Mouse (Mus musculus) CH12.LX (cell line): ENCODE data around the gene Naa25. TPM values are rescaled to one million over a fixed set of nuclear protein-coding genes. Genes with fewer than 3 reads are reported as not detected.

Source experiments
- DNase-seq: peaks from one replicate; pipeline ENCODE4 v3.0.0-alpha.2; 2013; ENCODE audit errors: extremely low read depth
- H3K27ac ChIP-seq: 2 replicates; pipeline ENCODE4 v1.5.1; 2012; ENCODE audit warnings: low read depth, mild to moderate bottlenecking, control low read depth, moderate library complexity; ENCODE audit not compliant: insufficient read depth
- H3K27me3 ChIP-seq: replicated peaks from 2 replicates; pipeline ENCODE3; 2012; ENCODE audit warnings: inconsistent platforms
- H3K36me3 ChIP-seq, 2 experiments: replicated peaks in 1 of 2; 2 replicates each; pipeline versions ENCODE3 to v1.6.1; 2012; ENCODE audit warnings: inconsistent platforms in 1 of 2, low read length in 1 of 2, mild to moderate bottlenecking in 1 of 2, mixed read lengths in 1 of 2, moderate library complexity in 1 of 2; ENCODE audit not compliant: control insufficient read depth in 1 of 2, insufficient read depth in 1 of 2
- H3K4me1 ChIP-seq, 2 experiments: 2 replicates each; pipeline ENCODE4 v1.6.1; 2012; ENCODE audit warnings: inconsistent platforms in 1 of 2, moderate library complexity in 1 of 2; ENCODE audit not compliant: insufficient read depth in 2 of 2, control insufficient read depth in 1 of 2
- H3K4me2 ChIP-seq: 2 replicates; pipeline ENCODE4 v1.6.1; 2012; ENCODE audit warnings: low read depth, mild to moderate bottlenecking, control low read depth; ENCODE audit not compliant: poor library complexity, insufficient read depth, severe bottlenecking
- H3K4me3 ChIP-seq, 3 experiments: fragments of 150-350 bp in 1 of 3; sonication (generic) in 1 of 3; replicated peaks in 1 of 3; 2 replicates each; pipeline versions ENCODE3 to v1.5.1; 2011 to 2012; ENCODE audit warnings: low read depth in 2 of 3, low read length in 2 of 3, mild to moderate bottlenecking in 2 of 3, moderate library complexity in 2 of 3, control low read depth in 1 of 3, improper control_type of control experiment in 1 of 3, inconsistent platforms in 1 of 3, mixed read lengths in 1 of 3; ENCODE audit not compliant: poor library complexity in 1 of 3
- H3K79me2 ChIP-seq: replicated peaks from 2 replicates; pipeline ENCODE4 v1.6.1; 2012; ENCODE audit warnings: mild to moderate bottlenecking, moderate library complexity; ENCODE audit not compliant: control insufficient read depth, poor library complexity, insufficient read depth, severe bottlenecking; ENCODE audit errors: extremely low read depth
- H3K9ac ChIP-seq: 2 replicates; pipeline ENCODE4 v1.6.1; 2012; ENCODE audit warnings: low read depth, mild to moderate bottlenecking, control low read depth, moderate library complexity; ENCODE audit not compliant: insufficient read depth
- H3K9me3 ChIP-seq: replicated peaks from 2 replicates; pipeline ENCODE3; 2012; ENCODE audit warnings: low read length, inconsistent platforms, mixed read lengths
- BHLHE40 ChIP-seq: IDR thresholded peaks from 2 replicates; pipeline ENCODE4 v1.6.1; 2011; ENCODE audit warnings: mild to moderate bottlenecking, low read depth, low read length, improper control_type of control experiment
- CHD1 ChIP-seq: IDR thresholded peaks from 2 replicates; pipeline ENCODE4 v1.6.1; 2012; ENCODE audit warnings: low read depth, low read length, improper control_type of control experiment, inconsistent platforms
- CHD2 ChIP-seq: IDR thresholded peaks from 2 replicates; pipeline ENCODE4 v1.6.1; 2011; ENCODE audit warnings: low read length, improper control_type of control experiment
- ELF1 ChIP-seq: IDR thresholded peaks from 2 replicates; pipeline ENCODE4 v1.6.1; 2014; ENCODE audit warnings: low read depth, mild to moderate bottlenecking, inconsistent platforms, low read length, improper control_type of control experiment
- EP300 ChIP-seq: IDR thresholded peaks from 2 replicates; pipeline ENCODE4 v1.6.1; 2011; ENCODE audit warnings: low read length, improper control_type of control experiment
- ETS1 ChIP-seq: conservative IDR thresholded peaks from 2 replicates; pipeline ENCODE4 v1.6.1; 2012; ENCODE audit warnings: low read depth, mild to moderate bottlenecking, inconsistent platforms, low read length, improper control_type of control experiment, moderate library complexity
- HCFC1 ChIP-seq: IDR thresholded peaks from 2 replicates; pipeline ENCODE4 v1.6.1; 2012; ENCODE audit warnings: low read depth, mild to moderate bottlenecking, inconsistent platforms, low read length, improper control_type of control experiment
- IRF4 ChIP-seq: IDR thresholded peaks from 2 replicates; pipeline ENCODE4 v1.6.1; 2014; ENCODE audit warnings: low read depth, mild to moderate bottlenecking, inconsistent platforms, low read length, improper control_type of control experiment
- JUN ChIP-seq: IDR thresholded peaks from 2 replicates; pipeline ENCODE4 v1.6.1; 2011; ENCODE audit warnings: low read depth, mild to moderate bottlenecking, low read length, improper control_type of control experiment, moderate library complexity; ENCODE audit not compliant: insufficient read depth
- JUND ChIP-seq: conservative IDR thresholded peaks from 2 replicates; pipeline ENCODE4 v1.6.1; 2011; ENCODE audit warnings: low read depth, low read length, improper control_type of control experiment
- KAT2A ChIP-seq: IDR thresholded peaks from 2 replicates; pipeline ENCODE4 v1.6.1; 2012; ENCODE audit warnings: low read length, improper control_type of control experiment, inconsistent platforms; ENCODE audit not compliant: insufficient replicate concordance
- MAFK ChIP-seq: IDR thresholded peaks from 2 replicates; pipeline ENCODE4 v1.6.1; 2011; ENCODE audit warnings: low read length, improper control_type of control experiment; ENCODE audit not compliant: insufficient replicate concordance
- MAX ChIP-seq: IDR thresholded peaks from 2 replicates; pipeline ENCODE4 v1.6.1; 2011; ENCODE audit warnings: low read length, improper control_type of control experiment
- MAZ ChIP-seq: IDR thresholded peaks from 2 replicates; pipeline ENCODE4 v1.6.1; 2012; ENCODE audit warnings: low read depth, mild to moderate bottlenecking, inconsistent platforms, low read length, improper control_type of control experiment, moderate library complexity
- MEF2A ChIP-seq: IDR thresholded peaks from 2 replicates; pipeline ENCODE4 v1.6.1; 2014; ENCODE audit warnings: low read depth, mild to moderate bottlenecking, inconsistent platforms, low read length, improper control_type of control experiment, borderline replicate concordance
- MXI1 ChIP-seq: IDR thresholded peaks from 2 replicates; pipeline ENCODE4 v1.6.1; 2011; ENCODE audit warnings: mild to moderate bottlenecking, low read depth, low read length, improper control_type of control experiment
- MYC ChIP-seq: IDR thresholded peaks from 2 replicates; pipeline ENCODE4 v1.6.1; 2011; ENCODE audit warnings: low read depth, mild to moderate bottlenecking, improper control_type of control experiment, low read length
- NRF1 ChIP-seq: IDR thresholded peaks from 2 replicates; pipeline ENCODE4 v1.6.1; 2014; ENCODE audit warnings: low read depth, mild to moderate bottlenecking, inconsistent platforms, low read length, improper control_type of control experiment, moderate library complexity
- PAX5 ChIP-seq: IDR thresholded peaks from 2 replicates; pipeline ENCODE4 v1.6.1; 2012; ENCODE audit warnings: low read length, inconsistent platforms, mixed read lengths
- POLR2A ChIP-seq: IDR thresholded peaks from 2 replicates; pipeline ENCODE4 v1.6.1; 2011; ENCODE audit warnings: low read depth, mild to moderate bottlenecking, improper control_type of control experiment, low read length
- POLR2AphosphoS2 ChIP-seq: IDR thresholded peaks from 2 replicates; pipeline ENCODE4 v1.6.1; 2011; ENCODE audit warnings: low read depth, low read length, improper control_type of control experiment
- RCOR1 ChIP-seq: conservative IDR thresholded peaks from 2 replicates; pipeline ENCODE4 v1.6.1; 2012; ENCODE audit warnings: low read depth, mild to moderate bottlenecking, inconsistent platforms, low read length, improper control_type of control experiment
- SIN3A ChIP-seq: IDR thresholded peaks from 2 replicates; pipeline ENCODE4 v1.6.1; 2012; ENCODE audit warnings: low read length, improper control_type of control experiment, inconsistent platforms
- TBP ChIP-seq: conservative IDR thresholded peaks from 2 replicates; pipeline ENCODE4 v1.6.1; 2011; ENCODE audit warnings: low read depth, low read length, improper control_type of control experiment
- TCF12 ChIP-seq: IDR thresholded peaks from 2 replicates; pipeline ENCODE4 v1.6.1; 2014; ENCODE audit warnings: low read depth, mild to moderate bottlenecking, inconsistent platforms, low read length, improper control_type of control experiment
- UBTF ChIP-seq: IDR thresholded peaks from 2 replicates; pipeline ENCODE4 v1.6.1; 2012; ENCODE audit warnings: low read depth, mild to moderate bottlenecking, inconsistent platforms, low read length, improper control_type of control experiment, moderate library complexity
- ZNF384 ChIP-seq: IDR thresholded peaks from 2 replicates; pipeline ENCODE4 v1.6.1; 2012; ENCODE audit warnings: low read depth, low read length, improper control_type of control experiment, inconsistent platforms
- dilution Hi-C: fragments of 300-500 bp; cut with MboI; formaldehyde crosslinking; loops from 2 replicates; pipeline ENCODE4 v1.14.3; 2020; ENCODE audit warnings: low sequenced_read_pairs; ENCODE audit not compliant: extremely low pct_unique_long_range_greater_than_20kb, extremely low pct_ligation_motif_present
- in situ Hi-C: fragments of 300-500 bp; cut with MboI; formaldehyde crosslinking; loops from 3 replicates; pipeline ENCODE4 v1.14.3; 2019; ENCODE audit warnings: low sequenced_read_pairs, low pct_ligation_motif_present, low pct_unique_long_range_greater_than_20kb, mixed read lengths
- polyA plus RNA-seq: library from polyadenylated mRNA; unstranded; fragments of >175 nt; gene quantifications from 2 replicates; pipeline ENCODE4 v1.2.1, GENCODE M21; 2012; ENCODE audit warnings: low read depth; ENCODE audit not compliant: insufficient read length
- total RNA-seq, 2 experiments: library from RNA; depleted of rRNA; stranded (reverse); fragments of 300-350 nt in 1 of 2; fragments of >200 nt in 1 of 2; gene quantifications; 2 replicates each; pipeline ENCODE4 v1.2.3; 2012 to 2014

Naa25 gene
- total and polyA plus RNA-seq, 3 experiments: 41.3 to 60.3 (median 59.7) TPM

- dilution Hi-C loops (no loop called here), in situ Hi-C loops (no loop called here)
- peaks cover 37 to 55% of the 10 kb centered on the region in 2 experiments for H3K36me3 ChIP-seq
- H3K4me2 ChIP-seq: peak overlapping the region; percentile 59
- H3K27ac ChIP-seq: peak overlapping the region; percentile 91
- TF ChIP-seq PAX5 (no peak), MXI1 (peak; percentile 6; the same call in 1 of the 2 replicates), HCFC1 (no peak)
- DNase-seq: no peak
- peaks cover 11 to 63% of the 10 kb centered on the region in 2 experiments for H3K4me1 ChIP-seq
- H3K9me3 ChIP-seq: peaks cover 2% of the 10 kb centered on the region
- H3K79me2 ChIP-seq: peaks cover 25% of the 10 kb centered on the region
- H3K27me3 ChIP-seq: no peaks in the 10 kb centered on the region
- peak overlapping the region; percentile 34 to 42 (median 34) for H3K4me3 ChIP-seq
- H3K9ac ChIP-seq: peak overlapping the region; percentile 10; the same call in 1 of the 2 replicates
Observed at GRCm38 (mm10) chr5:121450476-121450875, 52.7 kb downstream of the Naa25 start.

- DNase-seq: peak; percentile 94
- Histone ChIP-seq H3K36me3 (peaks cover 32 to 48% of the 10 kb centered on the region in 2 experiments), H3K4me1 (peaks cover 11 to 63% of the 10 kb centered on the region in 2 experiments), H3K9ac (peak overlapping the region; percentile 78), H3K9me3 (peaks cover 2% of the 10 kb centered on the region), H3K4me3 (peak overlapping the region; percentile 69 to 98 (median 87)), H3K4me2 (peak overlapping the region; percentile 61), H3K79me2 (peaks cover 25% of the 10 kb centered on the region), H3K27me3 (no peaks in the 10 kb centered on the region), H3K27ac (peak overlapping the region; percentile 87)
- in situ Hi-C loops (no loop called here), dilution Hi-C loops (no loop called here)
- TF ChIP-seq ELF1 (peak; percentile 52), SIN3A (peak; percentile 97), MXI1 (peak; percentile 96), MAX (peak; percentile 52; the same call in 1 of the 2 replicates), MAZ (peak; percentile 71; the same call in 1 of the 2 replicates), MAFK (no peak), IRF4 (peak; percentile 98), JUND (peak; percentile 24; the same call in 1 of the 2 replicates), TBP (peak; percentile 96), ETS1 (peak; percentile 73), POLR2A (peak; percentile 47; the same call in 1 of the 2 replicates), CHD2 (peak; percentile 58; the same call in 1 of the 2 replicates), CHD1 (no peak; the same call in 1 of the 2 replicates), TCF12 (peak; percentile 73), MYC (peak; percentile 92), BHLHE40 (peak; percentile 72; the same call in 1 of the 2 replicates), KAT2A (no peak), NRF1 (no peak), EP300 (peak; percentile 96), JUN (peak; percentile 70), ZNF384 (peak; percentile 79), HCFC1 (no peak; the same call in 1 of the 2 replicates), UBTF (peak; percentile 67; the same call in 1 of the 2 replicates), MEF2A (peak; percentile 90), RCOR1 (no peak), POLR2AphosphoS2 (no peak)
Observed at GRCm38 (mm10) chr5:121451203-121451602, 53.5 kb downstream of the Naa25 start.
